Mouse (Mus musculus): Measurements from ENCODE around the gene A430078G23Rik. TPM values are rescaled to one million over a fixed set of nuclear protein-coding genes. Genes with fewer than 3 reads are reported as not detected.

The A430078G23Rik gene
- total RNA-seq, 2 experiments from 2014 or later, result 14.7 to 18.7 TPM

Other genes starting within 250 kb of the A430078G23Rik start
- gene Insr, start 73.8 kb upstream of the A430078G23Rik start, total RNA-seq (2014; fragmentation: Nextera tagmentation), result 24.1 and 27.3 TPM in 2 replicates
- gene Insr, start 73.8 kb upstream of the A430078G23Rik start, total RNA-seq (2017), result 12.2 and 12.3 TPM in 2 replicates
- 29.1 and 36.5 TPM in 2 replicates for gene Arhgef18, start 39.6 kb downstream of the A430078G23Rik start, total RNA-seq (2014; fragmentation: Nextera tagmentation)
- 24.7 and 25.2 TPM in 2 replicates for gene Arhgef18, start 39.6 kb downstream of the A430078G23Rik start, total RNA-seq (2017)
- gene Pex11g, start 114.3 kb downstream of the A430078G23Rik start, total RNA-seq (2014; fragmentation: Nextera tagmentation), result 2.3 and 2.8 TPM in 2 replicates
- gene Pex11g, start 114.3 kb downstream of the A430078G23Rik start, total RNA-seq (2017), result 1.6 and 3.4 TPM in 2 replicates
- not detected in 2 replicates for gene Tex45, start 117.4 kb downstream of the A430078G23Rik start, total RNA-seq (2014; fragmentation: Nextera tagmentation)
- gene Tex45, start 117.4 kb downstream of the A430078G23Rik start, total RNA-seq (2017), result not detected in 2 replicates
- 11.8 and 17.0 TPM in 2 replicates for gene Zfp358, start 139.7 kb downstream of the A430078G23Rik start, total RNA-seq (2014; fragmentation: Nextera tagmentation)
- gene Zfp358, start 139.7 kb downstream of the A430078G23Rik start, total RNA-seq (2017), result 3.3 and 5.0 TPM in 2 replicates
- 26.7 and 55.5 TPM in 2 replicates for gene Mcoln1, start 147.0 kb downstream of the A430078G23Rik start, total RNA-seq (2014; fragmentation: Nextera tagmentation)
- gene Mcoln1, start 147.0 kb downstream of the A430078G23Rik start, total RNA-seq (2017), result 21.8 and 41.5 TPM in 2 replicates
- gene Pnpla6, start 162.0 kb downstream of the A430078G23Rik start, total RNA-seq (2014; fragmentation: Nextera tagmentation), result 39.0 and 39.4 TPM in 2 replicates
- 11.8 and 16.8 TPM in 2 replicates for gene Pnpla6, start 162.0 kb downstream of the A430078G23Rik start, total RNA-seq (2017)
- gene C330021F23Rik, start 214.6 kb downstream of the A430078G23Rik start, total RNA-seq (2014; fragmentation: Nextera tagmentation), result not detected in 2 replicates
- gene C330021F23Rik, start 214.6 kb downstream of the A430078G23Rik start, total RNA-seq (2017), result 0.43 TPM in 1 of 2 replicates, not detected in the other
- gene Camsap3, start 233.9 kb downstream of the A430078G23Rik start, total RNA-seq (2014; fragmentation: Nextera tagmentation), result 0.19 and 0.82 TPM in 2 replicates
- gene Camsap3, start 233.9 kb downstream of the A430078G23Rik start, total RNA-seq (2017), result 0.13 TPM in 1 of 2 replicates, not detected in the other

All from granulocyte monocyte progenitor cell, adult 5-6 weeks (primary cell).